Mouse (Mus musculus) E14TG2a.4 (cell line): ENCODE data around the gene Arhgap30.

Experiments
- CTCF ChIP-seq: conservative IDR thresholded peaks from 2 replicates; pipeline ENCODE4 v1.5.1; 2014; ENCODE audit warnings: low read length
- NANOG ChIP-seq: IDR thresholded peaks from 2 replicates; pipeline ENCODE4 v1.6.1; 2014; ENCODE audit warnings: borderline replicate concordance, low read length, mixed read lengths

GRCm38 (mm10) chr1:171348665-171349064 lies 40.1 kb upstream of the Arhgap30 start:
- TF ChIP-seq CTCF (no peak), NANOG (no peak)
